Mouse (Mus musculus) testis, adult 2 months (tissue): ENCODE results near the gene Ptpre.

Source experiments
- CTCF ChIP-seq: fragments of 200-500 bp; IDR thresholded peaks from 2 replicates; pipeline ENCODE4 v1.5.1; 2012; ENCODE audit warnings: low read depth, mild to moderate bottlenecking, inconsistent platforms, low read length, moderate library complexity; ENCODE audit not compliant: control insufficient read depth, insufficient read depth, insufficient replicate concordance
- POLR2A ChIP-seq: fragments of 200-500 bp; IDR thresholded peaks from 2 replicates; pipeline ENCODE4 v1.6.1; 2012; ENCODE audit warnings: low read depth, mild to moderate bottlenecking, inconsistent platforms, low read length, moderate library complexity; ENCODE audit not compliant: control insufficient read depth

GRCm38 (mm10) chr7:135694796-135695195 is 157.5 kb downstream of the Ptpre start:
- no peak for TF ChIP-seq CTCF
- no peak for TF ChIP-seq POLR2A
